15 mouse cellular contexts compared by ENCODE assay signal in genomic region chr6:136805409-136805775, GRCm38 (mm10). TPM values are rescaled to one million over a fixed set of nuclear protein-coding genes. Genes with fewer than 3 reads are reported as not detected.
DNase-seq lines count a peak whose midpoint lies in the region; ATAC-seq and TF ChIP-seq lines count a peak whose summit lies in the region.
"Had no signal": no experiment of that assay in that cellular context is flagged by ENCODE, and none has a peak within 500 bp of the region (broad histone marks: within the 10 kb centered on the region; RNA-seq: fewer than 3 reads in every experiment).

No protein-coding gene starts in this region.

- H3K27me3 ChIP-seq in heart, embryonic 11.5 days (ENCODE audit: control insufficient read depth, insufficient read depth, low read length): no peaks in the 10 kb centered on the region
- H3K27me3 ChIP-seq in liver, embryonic 11.5 days (replicated peaks; ENCODE audit: control insufficient read depth, insufficient read depth, low read length): no peaks in the 10 kb centered on the region
- no peaks in the 10 kb centered on the region for H3K27me3 ChIP-seq in MEL (ENCODE audit: control insufficient read depth in 1 of 2, insufficient read depth in 2 of 2, low read length in 2 of 2)
- no peaks in the 10 kb centered on the region for H3K27me3 ChIP-seq in liver, embryonic 13.5 days
- H3K27me3 ChIP-seq: forebrain, embryonic 13.5 days had no signal

- H3K27ac ChIP-seq in heart, embryonic 11.5 days (ENCODE audit: low read depth, low read length): 0 out of 2 replicates have a peak overlapping the region, but pooled peaks have one; percentile 100
- H3K27ac ChIP-seq in liver, embryonic 11.5 days (ENCODE audit: low read depth, low read length): peak overlapping the region; percentile 100
- peak overlapping the region; percentile 46; the same call in 1 of the 2 replicates for H3K27ac ChIP-seq in MEL (ENCODE audit: control insufficient read depth, low read depth, low read length)
- H3K27ac ChIP-seq in liver, embryonic 13.5 days: peak overlapping the region; percentile 100

- no peak for TF ChIP-seq CTCF in MEL (IDR thresholded peaks at IDR 0.05 in 2 of 3, conservative IDR thresholded peaks at IDR 0.05 in 1 of 3; ENCODE audit: control insufficient read depth in 1 of 3, insufficient read depth in 1 of 3, low read depth in 2 of 3, low read length in 3 of 3, poor library complexity in 1 of 3, severe bottlenecking in 1 of 3)

- peaks cover 12% of the 10 kb centered on the region for H3K4me1 ChIP-seq in heart, embryonic 11.5 days (ENCODE audit: control insufficient read depth, insufficient read depth, low read length)
- H3K4me1 ChIP-seq in liver, embryonic 11.5 days (replicated peaks; ENCODE audit: control insufficient read depth, insufficient read depth, low read length): peaks cover 15% of the 10 kb centered on the region
- peaks cover 0 to 14% of the 10 kb centered on the region in 2 experiments; a peak in 3 of 4 replicates for H3K4me1 ChIP-seq in MEL (ENCODE audit: control insufficient read depth in 1 of 2, insufficient read depth in 2 of 2, low read length in 2 of 2)
- peaks cover 70% of the 10 kb centered on the region for H3K4me1 ChIP-seq in liver, embryonic 13.5 days (replicated peaks)

- TF ChIP-seq RAD21 in MEL (IDR thresholded peaks at IDR 0.05; ENCODE audit: low read depth, low read length): no peak

- 88% methylated on average over 1 of the region's 1 CpGs for WGBS in heart, embryonic 11.5 days (ENCODE audit: insufficient replicate concordance)
- WGBS in liver, embryonic 11.5 days: 74% methylated on average over 1 of the region's 1 CpGs
- WGBS in liver, embryonic 13.5 days (ENCODE audit: insufficient replicate concordance): 81% methylated on average over 1 of the region's 1 CpGs

- no peak overlapping the region for H3K9ac ChIP-seq in heart, embryonic 11.5 days (ENCODE audit: low read depth, low read length)
- H3K9ac ChIP-seq in liver, embryonic 11.5 days (ENCODE audit: low read depth, low read length): no peak overlapping the region
- peak overlapping the region; percentile 49 for H3K9ac ChIP-seq in MEL (ENCODE audit: control insufficient read depth, low read depth, low read length, poor library complexity, severe bottlenecking)
- peak overlapping the region; percentile 73; the same call in 1 of the 2 replicates for H3K9ac ChIP-seq in liver, embryonic 13.5 days

- no peak for TF ChIP-seq EP300 in MEL (IDR thresholded peaks at IDR 0.05; ENCODE audit: low read depth in 1 of 2, low read length in 2 of 2)

- peaks cover 22% of the 10 kb centered on the region for H3K79me2 ChIP-seq in MEL (ENCODE audit: control insufficient read depth, insufficient read depth, low read length, poor library complexity)

- no peaks in the 10 kb centered on the region for H3K9me3 ChIP-seq in heart, embryonic 11.5 days (replicated peaks; ENCODE audit: control insufficient read depth, low read length)
- no peaks in the 10 kb centered on the region for H3K9me3 ChIP-seq in liver, embryonic 11.5 days (ENCODE audit: control insufficient read depth, low read length)
- H3K9me3 ChIP-seq in MEL (replicated peaks; ENCODE audit: insufficient read depth, low read length): no peaks in the 10 kb centered on the region
- no peaks in the 10 kb centered on the region for H3K9me3 ChIP-seq in liver, embryonic 13.5 days (replicated peaks)
- H3K9me3 ChIP-seq: forebrain, embryonic 13.5 days had no signal

- no peak overlapping the region for H3K4me3 ChIP-seq in heart, embryonic 11.5 days (ENCODE audit: low read depth, low read length)
- H3K4me3 ChIP-seq in liver, embryonic 11.5 days (ENCODE audit: low read depth, low read length): no peak overlapping the region; the same call in 1 of the 2 replicates
- H3K4me3 ChIP-seq in MEL (ENCODE audit: control insufficient read depth in 1 of 2, insufficient read depth in 1 of 2, low read depth in 2 of 2, low read length in 2 of 2): peak overlapping the region; percentile 3 to 46; a peak in 3 of 4 replicates
- H3K4me3 ChIP-seq in liver, embryonic 13.5 days (replicated peaks): peak overlapping the region; percentile 71; the same call in 1 of the 2 replicates

- TF ChIP-seq POLR2A in MEL (IDR thresholded peaks at IDR 0.05; ENCODE audit: control insufficient read depth in 1 of 2, insufficient read depth in 1 of 2, low read depth in 1 of 2, low read length in 2 of 2, poor library complexity in 1 of 2): no peak

- no peak for DNase-seq in heart, adult 18-20 months
- no peak for DNase-seq in liver, embryonic 11.5 days (ENCODE audit: low spot score)
- DNase-seq in liver (no peak), MEL (ENCODE audit: low read depth, low spot score) (peak; percentile 61)
- DNase-seq in liver, embryonic 13.5 days: no peak
- no peak for DNase-seq in cerebellum, postnatal 14 days
- DNase-seq in layer of hippocampus, adult 9-10 months (ENCODE audit: low spot score): no peak
- DNase-seq: cerebellum, adult 9-11 months; gastrocnemius, postnatal 36 days; heart, postnatal 14 days; kidney, adult 18-20 months had no signal

- H3K4me2 ChIP-seq in heart, embryonic 11.5 days: no peak overlapping the region
- H3K4me2 ChIP-seq in liver, embryonic 11.5 days: peak overlapping the region; percentile 89
- peak overlapping the region; percentile 88 for H3K4me2 ChIP-seq in liver, embryonic 13.5 days

- ATAC-seq in heart, embryonic 11.5 days (replicated peaks; ENCODE audit: insufficient number of reproducible peaks, low FRiP score, low TSS enrichment): no peak
- no peak for ATAC-seq in liver, embryonic 11.5 days (replicated peaks; ENCODE audit: low FRiP score)
- ATAC-seq in liver, embryonic 13.5 days (ENCODE audit: low read depth): no peak
- ATAC-seq: activated CD4-positive, CD25-positive, alpha-beta regulatory T cell, adult 4 months; forebrain, embryonic 13.5 days had no signal

- H3K36me3 ChIP-seq in heart, embryonic 11.5 days (ENCODE audit: control insufficient read depth, insufficient read depth, low read length): no peaks in the 10 kb centered on the region
- H3K36me3 ChIP-seq in liver, embryonic 11.5 days (ENCODE audit: control insufficient read depth, insufficient read depth, low read length): no peaks in the 10 kb centered on the region
- H3K36me3 ChIP-seq in MEL (ENCODE audit: control insufficient read depth in 1 of 2, insufficient read depth in 2 of 2, low read length in 2 of 2): peaks cover 0 to 23% of the 10 kb centered on the region in 2 experiments; a peak in 3 of 4 replicates
- peaks cover 9% of the 10 kb centered on the region for H3K36me3 ChIP-seq in liver, embryonic 13.5 days

TF ChIP-seq in MEL, 35 proteins besides CTCF, POLR2A, EP300 and RAD21:
- TF ChIP-seq ELF1 (IDR thresholded peaks at IDR 0.05; ENCODE audit: low read depth, low read length): no peak
- no peak for TF ChIP-seq POLR2AphosphoS2 (IDR thresholded peaks at IDR 0.05; ENCODE audit: low read length)
- TF ChIP-seq TBP (IDR thresholded peaks at IDR 0.05; ENCODE audit: low read depth, low read length): peak; percentile 13; the same call in 1 of the 2 replicates

RNA-seq across cellular contexts. Expression of gene Hist4h4, which starts 1.2 kb away (rescaled TPM):
- 0.17 and 0.51 TPM in 2 replicates for polyA plus RNA-seq in heart, embryonic 11.5 days (2014; fragmentation: Nextera tagmentation; extraction: Ambion mirVana)
- 1 to 10 TPM; 4.5 to 5.7 TPM for total RNA-seq in heart, adult 18-20 months (2021)
- 0.43 and 0.88 TPM in 2 replicates for polyA plus RNA-seq in liver, embryonic 11.5 days (2014; fragmentation: Nextera tagmentation; extraction: Ambion mirVana)
- 306 and 416 TPM in 2 replicates for total RNA-seq in MEL (2012; rRNA removed)
- polyA plus RNA-seq in MEL (2012; ENCODE audit: insufficient read depth in 1 of 2, insufficient read length in 2 of 2, low read depth in 1 of 2, low replicate concordance in 2 of 2, missing spikeins in 1 of 2): 1 to 10 TPM in 1 of 2 experiments, not detected in 1; 1.1 TPM
- 1.3 and 1.5 TPM in 2 replicates for polyA plus RNA-seq in liver, embryonic 13.5 days (2015; fragmentation: Nextera tagmentation; extraction: Ambion mirVana)

RNA-seq across cellular contexts. Expression of gene H2afj, which starts 2.7 kb away (rescaled TPM):
- 81.7 and 91.1 TPM in 2 replicates for polyA plus RNA-seq in heart, embryonic 11.5 days (2014; fragmentation: Nextera tagmentation; extraction: Ambion mirVana)
- total RNA-seq in heart, adult 18-20 months (2021): 10 to 100 TPM; 30.1 to 35.5 TPM
- 186 and 193 TPM in 2 replicates for polyA plus RNA-seq in liver, embryonic 11.5 days (2014; fragmentation: Nextera tagmentation; extraction: Ambion mirVana)
- total RNA-seq in MEL (2012; rRNA removed): 111 and 142 TPM in 2 replicates
- 100 to 1,000 TPM in 1 of 2 experiments, not detected in 1; 176 TPM for polyA plus RNA-seq in MEL (2012; ENCODE audit: insufficient read depth in 1 of 2, insufficient read length in 2 of 2, low read depth in 1 of 2, low replicate concordance in 2 of 2, missing spikeins in 1 of 2)
- polyA plus RNA-seq in liver, embryonic 13.5 days (2015; fragmentation: Nextera tagmentation; extraction: Ambion mirVana): 167 and 177 TPM in 2 replicates

RNA-seq across cellular contexts. Expression of gene BC049715, which starts 22.0 kb away (rescaled TPM):
- 1.6 and 2.1 TPM in 2 replicates for polyA plus RNA-seq in heart, embryonic 11.5 days (2014; fragmentation: Nextera tagmentation; extraction: Ambion mirVana)
- total RNA-seq in heart, adult 18-20 months (2021): 1 to 10 TPM in 1 of 2 experiments, under 1 TPM in 1; 0.80 to 1.1 TPM
- polyA plus RNA-seq in liver, embryonic 11.5 days (2014; fragmentation: Nextera tagmentation; extraction: Ambion mirVana): 2.3 and 2.6 TPM in 2 replicates
- total RNA-seq in MEL (2012; rRNA removed): 0.26 and 0.27 TPM in 2 replicates
- polyA plus RNA-seq in MEL (2012; ENCODE audit: insufficient read depth in 1 of 2, insufficient read length in 2 of 2, low read depth in 1 of 2, low replicate concordance in 2 of 2, missing spikeins in 1 of 2): 1 to 10 TPM in 1 of 2 experiments, not detected in 1; 1.2 TPM
- polyA plus RNA-seq in liver, embryonic 13.5 days (2015; fragmentation: Nextera tagmentation; extraction: Ambion mirVana): 1.2 and 2.4 TPM in 2 replicates

RNA-seq across cellular contexts. Expression of gene Wbp11, which starts 22.6 kb away (rescaled TPM):
- polyA plus RNA-seq in heart, embryonic 11.5 days (2014; fragmentation: Nextera tagmentation; extraction: Ambion mirVana): 93.5 and 107 TPM in 2 replicates
- total RNA-seq in heart, adult 18-20 months (2021): 10 to 100 TPM; 53.4 to 64.0 TPM
- polyA plus RNA-seq in liver, embryonic 11.5 days (2014; fragmentation: Nextera tagmentation; extraction: Ambion mirVana): 165 and 168 TPM in 2 replicates
- 43.5 and 58.0 TPM in 2 replicates for total RNA-seq in MEL (2012; rRNA removed)
- polyA plus RNA-seq in MEL (2012; ENCODE audit: insufficient read depth in 1 of 2, insufficient read length in 2 of 2, low read depth in 1 of 2, low replicate concordance in 2 of 2, missing spikeins in 1 of 2): 100 to 1,000 TPM; 294 to 411 TPM
- 62.5 and 80.2 TPM in 2 replicates for polyA plus RNA-seq in liver, embryonic 13.5 days (2015; fragmentation: Nextera tagmentation; extraction: Ambion mirVana)

RNA-seq across cellular contexts. Expression of gene Gucy2c, which starts 23.8 kb away (rescaled TPM):
- 0.11 TPM in 1 of 2 replicates, not detected in the other for polyA plus RNA-seq in heart, embryonic 11.5 days (2014; fragmentation: Nextera tagmentation; extraction: Ambion mirVana)
- total RNA-seq in heart, adult 18-20 months (2021): not detected
- 0.08 TPM in 1 of 2 replicates, not detected in the other for polyA plus RNA-seq in liver, embryonic 11.5 days (2014; fragmentation: Nextera tagmentation; extraction: Ambion mirVana)
- total RNA-seq in MEL (2012; rRNA removed): not detected in 2 replicates
- polyA plus RNA-seq in MEL (2012; ENCODE audit: insufficient read depth in 1 of 2, insufficient read length in 2 of 2, low read depth in 1 of 2, low replicate concordance in 2 of 2, missing spikeins in 1 of 2): not detected
- 0.08 and 0.15 TPM in 2 replicates for polyA plus RNA-seq in liver, embryonic 13.5 days (2015; fragmentation: Nextera tagmentation; extraction: Ambion mirVana)
- total RNA-seq: gastrocnemius, postnatal 36 days; heart, postnatal 14 days; megakaryocyte-erythroid progenitor cell, adult 5-6 weeks had no signal
- polyA plus RNA-seq: activated CD4-positive, CD25-positive, alpha-beta regulatory T cell, adult 4 months had no signal

Comparison
In these comparisons a context has a peak if more than half of its experiments do, and no peak if none do; other contexts are left out.
1. H3K4me3 ChIP-seq: peak in MEL (2 of 2) and liver, embryonic 13.5 days (single experiment); none in heart, embryonic 11.5 days (single experiment) and liver, embryonic 11.5 days (single experiment).
2. H3K9ac ChIP-seq: peak in MEL (single experiment) and liver, embryonic 13.5 days (single experiment); none in heart, embryonic 11.5 days (single experiment) and liver, embryonic 11.5 days (single experiment).
3. H3K27ac ChIP-seq: peak in every context shown above with its lines; median percentile 100 in heart, embryonic 11.5 days; 100 in liver, embryonic 11.5 days; 100 in liver, embryonic 13.5 days; 46 in MEL.